Mouse (Mus musculus) mature B cell (primary cell): Measurements from ENCODE around the gene Tenm2.

Source experiments
- in situ Hi-C: fragments of 300-500 bp; cut with MboI; formaldehyde crosslinking; loops from 2 replicates; pipeline ENCODE4 v1.14.3; 2019

The Tenm2 gene

GRCm38 (mm10) chr11:36484466-36485069 is 751.2 kb downstream of the Tenm2 start:
- in situ Hi-C loops, result no loop called here

GRCm38 (mm10) chr11:36482136-36482535 is 753.6 kb downstream of the Tenm2 start:
- in situ Hi-C loops, result no loop called here

GRCm38 (mm10) chr11:36481524-36481923 is 754.2 kb downstream of the Tenm2 start:
- in situ Hi-C loops, result no loop called here

- in situ Hi-C loops, result no loop called here
Measured at GRCm38 (mm10) chr11:36481086-36481485, 754.7 kb downstream of the Tenm2 start.

- in situ Hi-C loops, result no loop called here
Measured at GRCm38 (mm10) chr11:36469811-36470551, 765.8 kb downstream of the Tenm2 start.

GRCm38 (mm10) chr11:36458451-36458850 is 777.3 kb downstream of the Tenm2 start:
- in situ Hi-C loops, result no loop called here

- in situ Hi-C loops, result no loop called here
Measured at GRCm38 (mm10) chr11:36454076-36454475, 781.7 kb downstream of the Tenm2 start.

- in situ Hi-C loops, result no loop called here
Measured at GRCm38 (mm10) chr11:36452436-36452835, 783.3 kb downstream of the Tenm2 start.

- in situ Hi-C loops, result no loop called here
Measured at GRCm38 (mm10) chr11:36446351-36446750, 789.4 kb downstream of the Tenm2 start.

- in situ Hi-C loops, result no loop called here
Measured at GRCm38 (mm10) chr11:36443821-36444220, 791.9 kb downstream of the Tenm2 start.

GRCm38 (mm10) chr11:36441801-36442200 is 794.0 kb downstream of the Tenm2 start:
- in situ Hi-C loops, result no loop called here

GRCm38 (mm10) chr11:36436251-36436650 is 799.5 kb downstream of the Tenm2 start:
- in situ Hi-C loops, result no loop called here

- in situ Hi-C loops, result no loop called here
Measured at GRCm38 (mm10) chr11:36428947-36429346, 806.8 kb downstream of the Tenm2 start.

- in situ Hi-C loops, result no loop called here
Measured at GRCm38 (mm10) chr11:36424959-36425358, 810.8 kb downstream of the Tenm2 start.

- in situ Hi-C loops, result no loop called here
Measured at GRCm38 (mm10) chr11:36420047-36420446, 815.7 kb downstream of the Tenm2 start.

- in situ Hi-C loops, result no loop called here
Measured at GRCm38 (mm10) chr11:36415244-36415643, 820.5 kb downstream of the Tenm2 start.

GRCm38 (mm10) chr11:36410881-36411280 is 824.9 kb downstream of the Tenm2 start:
- in situ Hi-C loops, result no loop called here

GRCm38 (mm10) chr11:36395803-36396710 is 839.7 kb downstream of the Tenm2 start:
- in situ Hi-C loops, result no loop called here

- in situ Hi-C loops, result no loop called here
Measured at GRCm38 (mm10) chr11:36384696-36385095, 851.1 kb downstream of the Tenm2 start.

- in situ Hi-C loops, result no loop called here
Measured at GRCm38 (mm10) chr11:36371814-36372213, 864.0 kb downstream of the Tenm2 start.

- in situ Hi-C loops, result no loop called here
Measured at GRCm38 (mm10) chr11:36365067-36365466, 870.7 kb downstream of the Tenm2 start.

GRCm38 (mm10) chr11:36364441-36364840 is 871.3 kb downstream of the Tenm2 start:
- in situ Hi-C loops, result no loop called here
